ENCODE assay signal across 9 mouse cellular contexts in genomic region chr4:111416126-111416525, GRCm38 (mm10). TPM values are rescaled to one million over a fixed set of nuclear protein-coding genes. Genes with fewer than 3 reads are reported as not detected.
DNase-seq lines count a peak whose midpoint lies in the region; ATAC-seq and TF ChIP-seq lines count a peak whose summit lies in the region.
"Had no signal": no experiment of that assay in that cellular context is flagged by ENCODE, and none has a peak within 500 bp of the region (broad histone marks: within the 10 kb centered on the region; RNA-seq: fewer than 3 reads in every experiment).

No protein-coding gene starts in this region.

- TF ChIP-seq POLR2A in heart, adult 2 months (IDR thresholded peaks at IDR 0.05; ENCODE audit: insufficient read depth, low read depth, low read length) = no peak

- peak overlapping the region; percentile 76 for H3K4me2 ChIP-seq in limb, embryonic 12.5 days

- no peak for TF ChIP-seq CTCF in heart, adult 2 months (IDR thresholded peaks at IDR 0.05)

- intact Hi-C loops in heart, adult 2 months (cut with DNase I) = no loop called here

- H3K36me3 ChIP-seq in heart, adult 2 months (ENCODE audit: control insufficient read depth, insufficient read depth, low read length) = peaks cover 7% of the 10 kb centered on the region
- H3K36me3 ChIP-seq in limb, embryonic 12.5 days = peaks cover 22% of the 10 kb centered on the region

- DNase-seq in heart, adult 11 months = peak; percentile 64
- no peak for DNase-seq in heart, adult 2 months
- peak; percentile 3 for DNase-seq in retina, embryonic 14.5 days (ENCODE audit: low spot score)
- no peak for DNase-seq in retina, postnatal 1 day
- peak; percentile 22 for DNase-seq in thymus, postnatal 25 days
- DNase-seq in MN1 (ENCODE audit: low spot score) = no peak
- DNase-seq in testis, postnatal 10 days (ENCODE audit: low spot score) = no peak
- DNase-seq: left cerebral cortex, postnatal 4 days had no signal

- H3K4me3 ChIP-seq in heart, adult 2 months = no peak overlapping the region
- peak overlapping the region; percentile 86 for H3K4me3 ChIP-seq in limb, embryonic 12.5 days (replicated peaks)

- no peaks in the 10 kb centered on the region for H3K79me2 ChIP-seq in heart, adult 2 months (replicated peaks; ENCODE audit: control insufficient read depth, insufficient read depth, low read length)

- 87% methylated on average over 3 of the region's 3 CpGs for WGBS in heart, adult 2 months
- WGBS in limb, embryonic 12.5 days = 68% methylated on average over 3 of the region's 3 CpGs

- TF ChIP-seq EP300 in heart, adult 2 months (IDR thresholded peaks at IDR 0.05; ENCODE audit: insufficient read depth, low read depth, low read length) = no peak

- peaks cover 4% of the 10 kb centered on the region for H3K4me1 ChIP-seq in heart, adult 2 months (ENCODE audit: control insufficient read depth, insufficient read depth, low read length)
- peaks cover 20% of the 10 kb centered on the region for H3K4me1 ChIP-seq in limb, embryonic 12.5 days (replicated peaks)

- no peak overlapping the region for H3K27ac ChIP-seq in heart, adult 2 months
- H3K27ac ChIP-seq in limb, embryonic 12.5 days = no peak overlapping the region

- H3K27me3 ChIP-seq in heart, adult 2 months (ENCODE audit: control insufficient read depth, insufficient read depth, low read length) = no peaks in the 10 kb centered on the region
- H3K27me3 ChIP-seq in limb, embryonic 12.5 days = no peaks in the 10 kb centered on the region

- no peak for ATAC-seq in limb, embryonic 12.5 days (ENCODE audit: insufficient number of reproducible peaks, insufficient read depth, low FRiP score, low TSS enrichment, low read depth)

- no peaks in the 10 kb centered on the region for H3K9me3 ChIP-seq in limb, embryonic 12.5 days

- no peak overlapping the region for H3K9ac ChIP-seq in heart, adult 2 months (ENCODE audit: low read depth, low read length)
- H3K9ac ChIP-seq in limb, embryonic 12.5 days (replicated peaks) = peak overlapping the region; percentile 94; the same call in 1 of the 2 replicates

RNA-seq across cellular contexts. Expression of gene Bend5, which starts 1.3 kb away (rescaled TPM):
- total RNA-seq in heart, adult 2 months (2021) = 1 to 10 TPM; 5.4 to 8.1 TPM
- 3.8 and 4.2 TPM in 2 replicates for polyA plus RNA-seq in heart, adult 2 months (2012; rRNA removed)
- 46.0 and 47.6 TPM in 2 replicates for polyA plus RNA-seq in limb, embryonic 12.5 days (2016; fragmentation: Nextera tagmentation; extraction: Ambion mirVana)

Comparison
In these comparisons a context has a peak if more than half of its experiments do, and no peak if none do; other contexts are left out.
1. DNase-seq: peak in heart, adult 11 months (single experiment), retina, embryonic 14.5 days (single experiment) and thymus, postnatal 25 days (single experiment); none in heart, adult 2 months (0 of 2), retina, postnatal 1 day (single experiment), MN1 (single experiment) and testis, postnatal 10 days (single experiment).